Mouse (Mus musculus) embryonic facial prominence, embryonic 11.5 days (tissue): ENCODE data around the gene Fgf12. TPM values are rescaled to one million over a fixed set of nuclear protein-coding genes. Genes with fewer than 3 reads are reported as not detected.
A peak's percentile ranks its signal among the peaks of the same experiment; 100 is the strongest.

Source experiments
- ATAC-seq: fragments of 200-750 bp; cut with Nextera tagmentation; replicated peaks from 2 replicates; pipeline ENCODE4 v1.8.0; 2017; ENCODE audit warnings: low read depth; ENCODE audit not compliant: insufficient number of reproducible peaks, low FRiP score, low TSS enrichment
- DNase-seq: peaks from one replicate; pipeline ENCODE4 v3.0.0-alpha.2; 2015; ENCODE audit warnings: low spot score
- H3K27ac ChIP-seq: fragments of 300-500 bp; sonication (generic); replicated peaks from 2 replicates; pipeline ENCODE4 v1.5.1; 2014; ENCODE audit warnings: mild to moderate bottlenecking, low read depth, low read length, control low read depth
- H3K27me3 ChIP-seq: fragments of 300-500 bp; sonication (generic); 2 replicates; pipeline ENCODE4 v1.6.1; 2014; ENCODE audit warnings: mild to moderate bottlenecking, low read length, moderate library complexity, mixed read lengths; ENCODE audit not compliant: control insufficient read depth, insufficient read depth
- H3K36me3 ChIP-seq: fragments of 300-500 bp; sonication (generic); replicated peaks from 2 replicates; pipeline ENCODE4 v1.6.1; 2014; ENCODE audit warnings: low read depth, mild to moderate bottlenecking, low read length, moderate library complexity, mixed read lengths; ENCODE audit not compliant: control insufficient read depth, insufficient read depth
- H3K4me1 ChIP-seq: fragments of 300-500 bp; sonication (generic); 2 replicates; pipeline ENCODE4 v1.6.1; 2014; ENCODE audit warnings: low read length, mixed read lengths; ENCODE audit not compliant: control insufficient read depth, insufficient read depth
- H3K4me2 ChIP-seq: fragments of 300-500 bp; sonication (generic); 2 replicates; pipeline ENCODE4 v1.6.1; 2014; ENCODE audit warnings: low read depth, mild to moderate bottlenecking, control low read depth, low read length, moderate library complexity
- H3K4me3 ChIP-seq: fragments of 300-500 bp; sonication (generic); 2 replicates; pipeline ENCODE4 v1.5.1; 2014; ENCODE audit warnings: low read depth, low read length, control low read depth
- H3K9ac ChIP-seq: fragments of 300-500 bp; sonication (generic); replicated peaks from 2 replicates; pipeline ENCODE4 v1.6.1; 2014; ENCODE audit warnings: mild to moderate bottlenecking, control low read depth, low read length
- H3K9me3 ChIP-seq: fragments of 300-500 bp; sonication (generic); replicated peaks from 2 replicates; pipeline ENCODE4 v1.6.1; 2016; ENCODE audit warnings: mild to moderate bottlenecking, low read length, inconsistent platforms, mixed read lengths; ENCODE audit not compliant: control insufficient read depth
- WGBS: fragments of 180-500 bp; shearing (Covaris S2); extraction: QIAGEN DNeasy Blood & Tissue Kit; methylation state at CpG from one replicate; pipeline ENCODE4 v1.1.7; 2014; 5-methylcytosine and 5-hydroxymethylcytosine counted together
- polyA plus RNA-seq: library from polyadenylated mRNA; unstranded; fragments of >200 nt; fragmentation: Nextera tagmentation; extraction: Ambion mirVana; gene quantifications from 2 replicates; pipeline ENCODE4 v1.2.1, GENCODE M21; 2014

The Fgf12 gene
- polyA plus RNA-seq, 1 experiment from 2014 or later: 3.4 TPM

- DNase-seq: no peak
Measured at GRCm38 (mm10) chr16:28700346-28700745, 52.5 kb downstream of the Fgf12 start.

GRCm38 (mm10) chr16:28696851-28697250 is 56.0 kb downstream of the Fgf12 start:
- H3K4me3 ChIP-seq: no peak overlapping the region
- no peaks in the 10 kb centered on the region for H3K36me3 ChIP-seq
- H3K4me1 ChIP-seq: no peaks in the 10 kb centered on the region
- no peak overlapping the region for H3K9ac ChIP-seq
- H3K4me2 ChIP-seq: no peak overlapping the region
- H3K27me3 ChIP-seq: no peaks in the 10 kb centered on the region
- WGBS: 80% methylated on average over 3 of the region's 3 CpGs
- H3K27ac ChIP-seq: no peak overlapping the region
- no peak for DNase-seq
- no peak for ATAC-seq
- no peaks in the 10 kb centered on the region for H3K9me3 ChIP-seq

More at GRCm38 (mm10) chr16:28700346-28700745, 52.5 kb downstream of the Fgf12 start:
- no peak overlapping the region for H3K9ac ChIP-seq
- H3K27ac ChIP-seq: no peak overlapping the region
- no peak overlapping the region for H3K4me3 ChIP-seq
- no peak overlapping the region for H3K4me2 ChIP-seq
- no peaks in the 10 kb centered on the region for H3K9me3 ChIP-seq
- no peaks in the 10 kb centered on the region for H3K4me1 ChIP-seq
- H3K36me3 ChIP-seq: no peaks in the 10 kb centered on the region
- H3K27me3 ChIP-seq: no peaks in the 10 kb centered on the region
- 82% methylated on average over 4 of the region's 4 CpGs for WGBS
- ATAC-seq: no peak

GRCm38 (mm10) chr16:28694113-28694899 is 58.6 kb downstream of the Fgf12 start:
- no peak overlapping the region for H3K4me2 ChIP-seq
- DNase-seq (peak; percentile 7), ATAC-seq (no peak)
- no peak overlapping the region for H3K9ac ChIP-seq
- no peak overlapping the region for H3K27ac ChIP-seq
- no peak overlapping the region for H3K4me3 ChIP-seq
- H3K9me3 ChIP-seq: no peaks in the 10 kb centered on the region
- H3K36me3 ChIP-seq: no peaks in the 10 kb centered on the region
- H3K27me3 ChIP-seq: no peaks in the 10 kb centered on the region
- WGBS: 52% methylated on average over 15 of the region's 15 CpGs
- no peaks in the 10 kb centered on the region for H3K4me1 ChIP-seq

GRCm38 (mm10) chr16:28688861-28689385 is 63.9 kb downstream of the Fgf12 start:
- H3K4me2 ChIP-seq: no peak overlapping the region
- ATAC-seq: no peak
- 83% methylated on average over 9 of the region's 9 CpGs for WGBS

GRCm38 (mm10) chr16:28681625-28682024 is 71.2 kb downstream of the Fgf12 start:
- no peaks in the 10 kb centered on the region for H3K9me3 ChIP-seq
- no peak overlapping the region for H3K9ac ChIP-seq
- no peak overlapping the region for H3K27ac ChIP-seq
- DNase-seq (no peak), ATAC-seq (no peak)
- H3K27me3 ChIP-seq: no peaks in the 10 kb centered on the region
- H3K4me1 ChIP-seq: no peaks in the 10 kb centered on the region
- H3K4me2 ChIP-seq: no peak overlapping the region
- no peaks in the 10 kb centered on the region for H3K36me3 ChIP-seq
- WGBS: 89% methylated on average over 3 of the region's 3 CpGs
- H3K4me3 ChIP-seq: no peak overlapping the region

More at GRCm38 (mm10) chr16:28688861-28689385, 63.9 kb downstream of the Fgf12 start:
- Histone ChIP-seq H3K36me3 (no peaks in the 10 kb centered on the region), H3K9me3 (no peaks in the 10 kb centered on the region), H3K27ac (no peak overlapping the region), H3K27me3 (no peaks in the 10 kb centered on the region), H3K9ac (no peak overlapping the region), H3K4me3 (no peak overlapping the region), H3K4me1 (no peaks in the 10 kb centered on the region)
- DNase-seq: no peak

GRCm38 (mm10) chr16:28668815-28669347 is 84.0 kb downstream of the Fgf12 start:
- ATAC-seq (no peak), DNase-seq (no peak)
- Histone ChIP-seq H3K27ac (no peak overlapping the region), H3K4me2 (no peak overlapping the region), H3K9ac (no peak overlapping the region), H3K4me1 (no peaks in the 10 kb centered on the region), H3K9me3 (no peaks in the 10 kb centered on the region), H3K27me3 (no peaks in the 10 kb centered on the region), H3K36me3 (no peaks in the 10 kb centered on the region), H3K4me3 (no peak overlapping the region)
- 83% methylated on average over 5 of the region's 5 CpGs for WGBS

GRCm38 (mm10) chr16:28652640-28653039 is 100.2 kb downstream of the Fgf12 start:
- ATAC-seq (no peak), DNase-seq (no peak)
- no peaks in the 10 kb centered on the region for H3K4me1 ChIP-seq
- H3K36me3 ChIP-seq: no peaks in the 10 kb centered on the region
- no peak overlapping the region for H3K9ac ChIP-seq
- no peaks in the 10 kb centered on the region for H3K9me3 ChIP-seq
- 89% methylated on average over 10 of the region's 10 CpGs for WGBS
- no peaks in the 10 kb centered on the region for H3K27me3 ChIP-seq
- H3K27ac ChIP-seq: no peak overlapping the region
- no peak overlapping the region for H3K4me2 ChIP-seq
- H3K4me3 ChIP-seq: no peak overlapping the region

- WGBS: 73% methylated on average over 3 of the region's 3 CpGs
- no peak overlapping the region for H3K4me3 ChIP-seq
- H3K9me3 ChIP-seq: no peaks in the 10 kb centered on the region
- no peaks in the 10 kb centered on the region for H3K36me3 ChIP-seq
- no peak overlapping the region for H3K27ac ChIP-seq
- no peak overlapping the region for H3K4me2 ChIP-seq
- ATAC-seq (no peak), DNase-seq (no peak)
- no peak overlapping the region for H3K9ac ChIP-seq
- H3K4me1 ChIP-seq: no peaks in the 10 kb centered on the region
- no peaks in the 10 kb centered on the region for H3K27me3 ChIP-seq
Measured at GRCm38 (mm10) chr16:28650589-28650988, 102.3 kb downstream of the Fgf12 start.
